Mouse (Mus musculus): ENCODE measurements around the gene Ugcg.

Gene Ugcg

GRCm38 (mm10) chr4:59189546-59190237, 635 bp downstream of the Ugcg start:
- DNase-seq (ENCODE audit: extremely low spot score) = peak; percentile 71

- DNase-seq (ENCODE audit: extremely low spot score) = no peak
These were observed 1.8 kb downstream of the Ugcg start for GRCm38 (mm10) chr4:59190650-59191424.

- DNase-seq (ENCODE audit: extremely low spot score) = no peak
These were observed 5.9 kb downstream of the Ugcg start for GRCm38 (mm10) chr4:59194731-59195496.

- no peak for DNase-seq (ENCODE audit: extremely low spot score)
These were observed 7.5 kb downstream of the Ugcg start for GRCm38 (mm10) chr4:59196346-59197077.

GRCm38 (mm10) chr4:59197078-59197424, 8.0 kb downstream of the Ugcg start:
- no peak for DNase-seq (ENCODE audit: extremely low spot score)

GRCm38 (mm10) chr4:59197462-59197861, 8.4 kb downstream of the Ugcg start:
- DNase-seq (ENCODE audit: extremely low spot score) = no peak

- no peak for DNase-seq (ENCODE audit: extremely low spot score)
These were observed 10.3 kb downstream of the Ugcg start for GRCm38 (mm10) chr4:59199341-59199740.

GRCm38 (mm10) chr4:59199805-59200204, 10.7 kb downstream of the Ugcg start:
- DNase-seq (ENCODE audit: extremely low spot score) = no peak

- no peak for DNase-seq (ENCODE audit: extremely low spot score)
These were observed 11.6 kb downstream of the Ugcg start for GRCm38 (mm10) chr4:59200636-59201035.

GRCm38 (mm10) chr4:59204616-59205015, 15.6 kb downstream of the Ugcg start:
- no peak for DNase-seq (ENCODE audit: extremely low spot score)

GRCm38 (mm10) chr4:59205758-59206340, 16.8 kb downstream of the Ugcg start:
- no peak for DNase-seq (ENCODE audit: extremely low spot score)

- no peak for DNase-seq (ENCODE audit: extremely low spot score)
These were observed 17.5 kb downstream of the Ugcg start for GRCm38 (mm10) chr4:59206600-59206999.

GRCm38 (mm10) chr4:59208607-59209006, 19.6 kb downstream of the Ugcg start:
- DNase-seq (ENCODE audit: extremely low spot score) = no peak

GRCm38 (mm10) chr4:59211181-59211580, 22.1 kb downstream of the Ugcg start:
- no peak for DNase-seq (ENCODE audit: extremely low spot score)

- DNase-seq (ENCODE audit: extremely low spot score) = no peak
These were observed 24.8 kb downstream of the Ugcg start for GRCm38 (mm10) chr4:59213833-59214232.

GRCm38 (mm10) chr4:59214695-59215094, 25.6 kb downstream of the Ugcg start:
- DNase-seq (ENCODE audit: extremely low spot score) = no peak

- DNase-seq (ENCODE audit: extremely low spot score) = no peak
These were observed 26.5 kb downstream of the Ugcg start for GRCm38 (mm10) chr4:59215585-59215984.

- no peak for DNase-seq (ENCODE audit: extremely low spot score)
These were observed 28.0 kb downstream of the Ugcg start for GRCm38 (mm10) chr4:59217101-59217500.

- no peak for DNase-seq (ENCODE audit: extremely low spot score)
These were observed 29.1 kb downstream of the Ugcg start for GRCm38 (mm10) chr4:59218154-59218553.

GRCm38 (mm10) chr4:59222226-59222625, 33.2 kb downstream of the Ugcg start:
- DNase-seq (ENCODE audit: extremely low spot score) = no peak

- DNase-seq (ENCODE audit: extremely low spot score) = no peak
These were observed 34.1 kb downstream of the Ugcg start for GRCm38 (mm10) chr4:59223055-59223615.
